Mouse (Mus musculus) thymus, postnatal 36 days (tissue): Measurements from ENCODE around the gene Krtap1-5.

ENCODE experiments used
- DNase-seq, 2 experiments: peaks; one replicate each; pipeline ENCODE4 v3.0.0; 2022; ENCODE audit warnings: mixed read lengths in 2 of 2

Krtap1-5 gene

DNA sequence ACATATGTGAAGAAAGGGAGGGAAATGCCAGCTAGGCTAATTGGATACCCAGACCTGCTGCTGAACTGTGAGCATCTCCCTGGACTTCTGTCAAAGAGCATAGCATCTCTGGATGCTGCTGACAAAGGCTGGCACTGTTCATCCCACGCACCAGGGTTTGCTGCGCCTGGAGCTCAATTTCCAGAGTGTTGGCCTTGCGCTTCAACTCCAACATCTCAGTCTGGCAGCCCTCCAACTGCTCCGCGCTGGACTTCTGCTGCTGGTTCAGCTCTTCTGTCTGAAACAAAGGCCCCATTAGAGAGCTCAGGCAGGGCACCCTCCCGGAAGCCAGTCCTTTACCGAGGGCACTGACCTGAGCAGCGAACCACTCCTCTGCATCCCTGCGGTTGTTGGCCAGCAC, 41.1 kb downstream of the Krtap1-5 start:
- no peak for DNase-seq
